Mouse (Mus musculus) C2C12 (cell line): ENCODE measurements around the gene Akap10. TPM values are rescaled to one million over a fixed set of nuclear protein-coding genes. Genes with fewer than 3 reads are reported as not detected.
"Not testable (repeated sequence)": the region's sequence is repeated elsewhere in the genome, so short reads cannot be mapped to it uniquely, and the experiment has no call there.

ENCODE experiments used
- H3K27me3 ChIP-seq: one replicate; pipeline ENCODE4 v1.6.1; 2011; ENCODE audit not compliant: control insufficient read depth, insufficient read depth, insufficient read length
- H3K36me3 ChIP-seq: one replicate; pipeline ENCODE4 v1.6.1; 2011; ENCODE audit not compliant: control insufficient read depth, insufficient read depth
- H3K4me3 ChIP-seq: one replicate; pipeline ENCODE4 v1.5.1; 2011; ENCODE audit warnings: mild to moderate bottlenecking, control low read depth; ENCODE audit not compliant: poor library complexity, insufficient read depth, severe bottlenecking
- H3K79me2 ChIP-seq: one replicate; pipeline ENCODE4 v1.6.1; 2011; ENCODE audit not compliant: control insufficient read depth, insufficient read depth
- H3K79me3 ChIP-seq: one replicate; pipeline ENCODE4 v1.6.1; 2011; ENCODE audit warnings: low read depth, control low read depth
- H3ac ChIP-seq: one replicate; pipeline ENCODE3; 2011; ENCODE audit warnings: low read depth; ENCODE audit not compliant: control insufficient read depth, insufficient read length
- CEBPB ChIP-seq: IDR thresholded peaks from one replicate; pipeline ENCODE4 v1.6.1; 2011; ENCODE audit warnings: low read depth, mild to moderate bottlenecking, control low read depth, moderate library complexity
- CTCF ChIP-seq: IDR thresholded peaks from one replicate; pipeline ENCODE4 v1.5.1; 2011; ENCODE audit not compliant: control insufficient read depth, insufficient read depth, insufficient read length
- FOSL1 ChIP-seq: IDR thresholded peaks from one replicate; pipeline ENCODE4 v1.8.0; 2011; ENCODE audit warnings: mild to moderate bottlenecking, low read length; ENCODE audit not compliant: poor library complexity, insufficient read depth, severe bottlenecking
- MAX ChIP-seq: IDR thresholded peaks from one replicate; pipeline ENCODE4 v1.6.1; 2011; ENCODE audit warnings: mild to moderate bottlenecking, control low read depth
- MYOD1 ChIP-seq: IDR thresholded peaks from one replicate; pipeline ENCODE4 v1.6.1; 2011; ENCODE audit warnings: low read depth; ENCODE audit not compliant: control insufficient read depth, insufficient read length
- MYOG ChIP-seq: IDR thresholded peaks from one replicate; pipeline ENCODE4 v1.6.1; 2011; ENCODE audit not compliant: control insufficient read depth, insufficient read length; ENCODE audit errors: extremely low read depth
- USF1 ChIP-seq: IDR thresholded peaks from one replicate; pipeline ENCODE4 v1.6.1; 2011; ENCODE audit warnings: low read depth, mild to moderate bottlenecking, control low read depth, moderate library complexity
- polyA plus RNA-seq: library from polyadenylated mRNA; unstranded; fragments of >200 nt; fragmentation: generic; extraction: Trizol; gene quantifications from one replicate; pipeline ENCODE4 v1.2.1, GENCODE M21; 2012; ENCODE audit warnings: missing spikeins

Akap10 gene
- polyA plus RNA-seq, 1 experiment: 6.0 TPM

DNA sequence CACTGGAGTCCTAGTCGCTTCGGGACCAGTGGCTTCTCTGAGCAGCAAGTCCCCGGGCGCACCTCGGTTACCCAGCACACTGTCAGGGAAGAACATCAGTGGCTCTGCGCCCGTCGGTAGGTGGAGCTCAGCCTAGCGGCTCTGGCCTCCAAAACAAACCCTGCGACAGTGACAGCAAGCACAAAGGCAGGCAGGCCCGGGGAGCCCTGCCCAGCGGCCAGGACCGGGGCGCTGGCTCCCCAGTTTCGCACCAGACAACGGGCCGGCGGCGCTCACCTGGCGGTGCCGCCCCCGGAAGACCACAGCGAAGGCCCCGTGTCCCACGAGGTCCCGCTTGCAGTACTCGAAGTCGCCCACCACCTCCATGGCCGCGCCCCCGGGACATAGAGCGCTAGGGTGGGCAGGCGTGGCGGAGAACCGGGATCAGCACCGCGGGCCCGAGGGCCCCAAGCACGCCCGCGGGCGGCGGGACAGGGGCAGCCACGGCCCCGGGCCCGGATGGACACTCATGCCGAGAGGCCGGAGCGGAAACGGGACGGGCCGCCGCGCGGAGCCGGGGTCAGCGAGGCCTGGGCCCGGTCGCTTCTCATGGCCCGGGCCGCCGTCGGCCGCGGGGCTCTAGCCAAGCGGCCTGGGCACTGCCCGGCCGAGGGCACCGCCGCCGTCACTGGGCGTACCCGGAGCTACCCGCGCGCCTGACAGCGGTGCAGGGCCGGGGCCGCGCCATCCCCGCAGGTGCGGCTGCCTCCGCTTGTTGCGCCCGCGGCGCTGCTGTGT lies 75.7 kb downstream of the Akap10 start:
- no peaks in the 10 kb centered on the region for H3K27me3 ChIP-seq
- no peaks in the 10 kb centered on the region for H3K79me2 ChIP-seq
- H3K36me3 ChIP-seq: no peaks in the 10 kb centered on the region
- H3K4me3 ChIP-seq: peak overlapping the region; percentile 67
- peak; percentile 60 for TF ChIP-seq CTCF
- TF ChIP-seq FOSL1: no peak
- H3ac ChIP-seq: peak overlapping the region; percentile 94
- no peaks in the 10 kb centered on the region for H3K79me3 ChIP-seq

DNA sequence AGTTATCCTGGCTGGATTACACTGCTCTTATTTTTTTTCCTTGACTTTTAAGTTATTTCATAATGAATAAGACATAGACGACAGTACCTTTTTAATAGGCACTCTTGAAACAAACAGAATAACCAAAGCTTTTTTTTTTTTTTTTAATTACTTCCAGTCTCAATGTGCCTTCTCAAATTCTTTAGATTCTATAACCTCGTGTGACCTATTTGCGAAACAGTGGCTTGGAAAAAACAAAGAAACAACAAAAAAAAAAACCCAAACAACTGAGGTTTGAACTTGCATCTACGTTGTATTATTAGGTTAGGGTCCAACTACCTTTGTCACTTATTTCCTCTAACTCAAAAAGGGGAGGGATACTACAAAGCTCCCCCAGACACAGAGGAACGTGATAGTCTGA lies 76.4 kb downstream of the Akap10 start:
- Histone ChIP-seq H3ac (peak overlapping the region; percentile 94), H3K79me2 (no peaks in the 10 kb centered on the region), H3K79me3 (no peaks in the 10 kb centered on the region), H3K4me3 (peak overlapping the region; percentile 67), H3K27me3 (no peaks in the 10 kb centered on the region), H3K36me3 (no peaks in the 10 kb centered on the region)
- no peak for TF ChIP-seq MYOD1
- TF ChIP-seq CEBPB: no peak
- TF ChIP-seq MAX: no peak
- TF ChIP-seq CTCF: no peak
- no peak for TF ChIP-seq USF1
- TF ChIP-seq MYOG: no peak
- no peak for TF ChIP-seq FOSL1

DNA sequence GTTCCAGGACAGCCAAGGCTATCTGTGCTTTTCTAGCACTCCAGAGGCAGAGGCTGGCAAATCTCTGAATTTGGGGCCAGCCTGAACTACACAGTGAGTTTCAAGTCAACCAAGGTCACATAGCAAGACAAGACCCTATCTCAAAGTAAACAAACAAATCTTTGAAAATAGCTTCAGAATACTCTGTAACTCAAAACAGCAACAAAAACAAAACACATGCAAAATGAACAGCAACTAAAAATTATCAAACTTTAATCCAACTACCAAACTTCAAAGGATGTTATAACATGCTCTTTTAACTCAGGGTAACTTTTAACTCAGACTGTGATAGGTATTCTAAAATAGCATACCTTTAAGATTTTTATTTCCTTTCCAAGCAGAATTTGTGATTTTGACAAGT lies 77.1 kb downstream of the Akap10 start:
- H3K79me2 ChIP-seq: no peaks in the 10 kb centered on the region
- no peak overlapping the region for H3ac ChIP-seq
- TF ChIP-seq FOSL1: no peak
- no peak for TF ChIP-seq MYOD1
- no peak for TF ChIP-seq CTCF
- no peak for TF ChIP-seq MYOG
- no peak for TF ChIP-seq CEBPB
- TF ChIP-seq MAX: no peak
- no peak for TF ChIP-seq USF1
- H3K36me3 ChIP-seq: no peaks in the 10 kb centered on the region
- no peaks in the 10 kb centered on the region for H3K79me3 ChIP-seq
- no peak overlapping the region for H3K4me3 ChIP-seq
- no peaks in the 10 kb centered on the region for H3K27me3 ChIP-seq

DNA sequence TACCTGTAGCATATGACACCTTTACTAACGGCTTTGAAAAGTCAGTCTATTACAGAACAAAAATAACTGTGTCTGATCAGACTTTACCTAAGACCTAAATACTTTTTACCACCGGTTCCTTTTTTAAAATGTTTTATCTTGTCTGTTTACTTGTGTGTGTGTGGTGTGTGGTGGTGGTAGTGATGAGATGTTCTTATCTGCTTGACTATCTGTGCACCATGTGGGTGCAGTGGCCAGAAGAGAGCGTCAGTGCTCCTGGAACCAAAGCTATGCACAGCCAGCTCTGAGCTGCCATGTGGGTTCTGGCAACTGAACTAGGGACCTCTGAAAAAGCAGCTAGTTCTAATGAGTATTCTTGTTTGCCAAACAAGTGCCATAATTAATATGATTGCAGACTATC lies 78.9 kb downstream of the Akap10 start:
- Histone ChIP-seq H3K27me3 (no peaks in the 10 kb centered on the region), H3K79me2 (no peaks in the 10 kb centered on the region), H3K4me3 (no peak overlapping the region), H3K79me3 (no peaks in the 10 kb centered on the region), H3ac (no peak overlapping the region), H3K36me3 (no peaks in the 10 kb centered on the region)
- TF ChIP-seq CEBPB: no peak
- no peak for TF ChIP-seq MYOG
- TF ChIP-seq MYOD1: no peak
- TF ChIP-seq CTCF: no peak
- no peak for TF ChIP-seq USF1
- TF ChIP-seq MAX: no peak
- no peak for TF ChIP-seq FOSL1

DNA sequence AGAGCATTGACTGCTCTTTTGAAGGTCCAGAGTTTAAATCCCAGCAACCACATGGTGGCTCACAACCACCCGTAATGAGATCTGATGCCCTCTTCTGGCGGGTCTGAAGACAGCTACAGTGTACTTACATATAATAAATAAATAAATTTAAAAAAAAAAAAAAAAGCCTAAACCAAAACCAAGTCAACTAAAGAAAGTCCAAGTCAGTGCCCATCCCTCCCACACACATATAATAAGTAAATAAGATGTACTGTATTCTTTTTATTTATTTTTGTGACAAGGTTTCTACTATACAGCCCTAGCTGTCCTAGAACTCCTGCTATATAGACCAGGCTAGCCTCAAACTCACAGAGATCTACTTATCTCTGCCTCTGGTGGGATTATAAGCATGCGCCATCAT lies 89.4 kb downstream of the Akap10 start:
- not testable (repeated sequence) for H3K79me3 ChIP-seq, H3K27me3 ChIP-seq, H3ac ChIP-seq, H3K4me3 ChIP-seq, H3K36me3 ChIP-seq, H3K79me2 ChIP-seq

DNA sequence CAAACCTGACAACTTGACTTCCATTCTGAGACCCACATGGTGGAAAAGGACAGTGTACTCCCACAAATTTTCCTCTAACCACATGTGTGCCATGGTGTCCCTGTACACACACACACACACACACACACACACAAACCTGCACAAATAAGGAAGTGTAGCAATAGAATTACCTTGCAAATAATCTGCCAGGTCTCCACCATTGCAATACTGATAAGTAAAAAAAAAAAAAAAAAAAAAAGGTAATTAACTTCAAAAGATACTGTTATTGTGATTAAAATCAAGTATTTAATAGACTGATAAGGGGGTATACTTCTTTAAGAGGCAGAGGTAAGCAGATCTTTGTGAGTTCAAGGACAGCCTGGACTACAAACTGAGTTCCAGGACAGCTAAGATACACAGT lies 90.1 kb downstream of the Akap10 start:
- no peaks in the 10 kb centered on the region for H3K36me3 ChIP-seq
- H3K27me3 ChIP-seq: no peaks in the 10 kb centered on the region
- TF ChIP-seq MAX (no peak), CTCF (no peak), USF1 (no peak), FOSL1 (no peak), MYOG (no peak), CEBPB (no peak), MYOD1 (no peak)
- H3K79me2 ChIP-seq: no peaks in the 10 kb centered on the region
- H3K79me3 ChIP-seq: no peaks in the 10 kb centered on the region
- H3ac ChIP-seq: no peak overlapping the region
- no peak overlapping the region for H3K4me3 ChIP-seq
